Mouse (Mus musculus) olfactory bulb, adult 2 months (tissue): ENCODE results near the gene Akap13.

Source experiments
- CTCF ChIP-seq: fragments of 200-500 bp; IDR thresholded peaks from 2 replicates; pipeline ENCODE4 v1.5.1; 2012; ENCODE audit warnings: low read depth, mild to moderate bottlenecking, low read length, moderate library complexity; ENCODE audit not compliant: insufficient read depth
- POLR2A ChIP-seq: fragments of 200-500 bp; IDR thresholded peaks from 2 replicates; pipeline ENCODE4 v1.6.1; 2012; ENCODE audit warnings: mild to moderate bottlenecking, low read depth, low read length, moderate library complexity; ENCODE audit not compliant: insufficient read depth

- no peak for TF ChIP-seq POLR2A
- no peak for TF ChIP-seq CTCF
These were observed 227.6 kb downstream of the Akap13 start for GRCm38 (mm10) chr7:75682901-75683300.
